Mouse (Mus musculus): ENCODE results near the gene Smyd5.

- TF ChIP-seq POLR2A (IDR thresholded peaks at IDR 0.05; ENCODE audit: borderline replicate concordance, extremely low read depth, low read depth, low read length) (no peak), CTCF (IDR thresholded peaks at IDR 0.05; ENCODE audit: insufficient read depth, low read length) (no peak)
These were observed 48.9 kb downstream of the Smyd5 start for GRCm38 (mm10) chr6:85480685-85481084.
